Mouse (Mus musculus): Measurements from ENCODE around the gene Akap8. TPM values are rescaled to one million over a fixed set of nuclear protein-coding genes. Genes with fewer than 3 reads are reported as not detected.

The Akap8 gene
- polyA plus RNA-seq (2014; fragmentation: Illumina TruSeq; extraction: RNeasy Lipid Tissue Mini Kit (QIAGEN cat#74804); ENCODE audit: low read depth, low replicate concordance): 74.3 TPM

GRCm38 (mm10) chr17:32320597-32321389, at the start of gene Akap8:
TSS of gene Akap8 (minus strand) at chr17:32321238.

GRCm38 (mm10) chr17:32350382-32350983, 29.4 kb upstream of the Akap8 start, which contains the start of gene Akap8l:
TSS of gene Akap8l (minus strand) at chr17:32350607.

GRCm38 (mm10) chr17:32284262-32285137, 36.5 kb downstream of the Akap8 start, which contains the start of gene Brd4:
TSS of gene Brd4 (minus strand) at chr17:32284722.

Other genes with a start within 250 kb of the Akap8 start
- 20.0 TPM for gene Notch3, start 154.4 kb downstream of the Akap8 start, polyA plus RNA-seq (2014; fragmentation: Illumina TruSeq; extraction: RNeasy Lipid Tissue Mini Kit (QIAGEN cat#74804); ENCODE audit: low read depth, low replicate concordance)
- 1.5 TPM for gene Ephx3, start 131.7 kb downstream of the Akap8 start, polyA plus RNA-seq (2014; fragmentation: Illumina TruSeq; extraction: RNeasy Lipid Tissue Mini Kit (QIAGEN cat#74804); ENCODE audit: low read depth, low replicate concordance)
- gene Brd4, start 36.5 kb downstream of the Akap8 start, polyA plus RNA-seq (2014; fragmentation: Illumina TruSeq; extraction: RNeasy Lipid Tissue Mini Kit (QIAGEN cat#74804); ENCODE audit: low read depth, low replicate concordance): 43.8 TPM
- gene Akap8l, start 29.4 kb upstream of the Akap8 start, polyA plus RNA-seq (2014; fragmentation: Illumina TruSeq; extraction: RNeasy Lipid Tissue Mini Kit (QIAGEN cat#74804); ENCODE audit: low read depth, low replicate concordance): 122 TPM
- gene Wiz, start 68.2 kb upstream of the Akap8 start, polyA plus RNA-seq (2014; fragmentation: Illumina TruSeq; extraction: RNeasy Lipid Tissue Mini Kit (QIAGEN cat#74804); ENCODE audit: low read depth, low replicate concordance): 25.2 TPM
- gene Rasal3, start 82.3 kb upstream of the Akap8 start, polyA plus RNA-seq (2014; fragmentation: Illumina TruSeq; extraction: RNeasy Lipid Tissue Mini Kit (QIAGEN cat#74804); ENCODE audit: low read depth, low replicate concordance): 2.2 TPM
- 0.27 TPM for gene Pglyrp2, start 102.9 kb upstream of the Akap8 start, polyA plus RNA-seq (2014; fragmentation: Illumina TruSeq; extraction: RNeasy Lipid Tissue Mini Kit (QIAGEN cat#74804); ENCODE audit: low read depth, low replicate concordance)
- gene Cyp4f39, start 131.5 kb upstream of the Akap8 start, polyA plus RNA-seq (2014; fragmentation: Illumina TruSeq; extraction: RNeasy Lipid Tissue Mini Kit (QIAGEN cat#74804); ENCODE audit: low read depth, low replicate concordance): 1.6 TPM
- 15.0 TPM for gene Cyp4f17, start 184.8 kb upstream of the Akap8 start, polyA plus RNA-seq (2014; fragmentation: Illumina TruSeq; extraction: RNeasy Lipid Tissue Mini Kit (QIAGEN cat#74804); ENCODE audit: low read depth, low replicate concordance)
- 14.3 TPM for gene Cyp4f16, start 215.3 kb upstream of the Akap8 start, polyA plus RNA-seq (2014; fragmentation: Illumina TruSeq; extraction: RNeasy Lipid Tissue Mini Kit (QIAGEN cat#74804); ENCODE audit: low read depth, low replicate concordance)

Measured in adipose tissue, adult 10 weeks (tissue).